Mouse (Mus musculus): ENCODE data around the gene Bfsp2. TPM values are rescaled to one million over a fixed set of nuclear protein-coding genes. Genes with fewer than 3 reads are reported as not detected.

The Bfsp2 gene
- polyA plus RNA-seq (2012; ENCODE audit: insufficient read depth, insufficient read length, low replicate concordance, missing spikeins): not detected in 2 replicates

GRCm38 (mm10) chr9:103480044-103480576 lies at the start of gene Bfsp2:
Bfsp2 (minus strand) TSS chr9:103480420.
- WGBS: 62% methylated on average over 9 of the region's 9 CpGs
- Histone ChIP-seq H3K27ac (ENCODE audit: insufficient read depth, low read depth, low read length) (no peak within 1 kb of the TSS), H3K4me1 (ENCODE audit: control insufficient read depth, insufficient read depth, low read length) (peaks cover 15% of the 10 kb centered on the region), H3K4me3 (ENCODE audit: insufficient read depth, low read depth, low read length) (no peak within 1 kb of the TSS)
- TF ChIP-seq POLR2A (IDR thresholded peaks at IDR 0.05; ENCODE audit: insufficient read depth, low read depth, low read length) (no peak), CTCF (IDR thresholded peaks at IDR 0.05; ENCODE audit: insufficient read depth, low read depth, low read length) (no peak)

GRCm38 (mm10) chr9:103525041-103525537 lies 44.9 kb upstream of the Bfsp2 start:
- Histone ChIP-seq H3K4me3 (ENCODE audit: insufficient read depth, low read depth, low read length) (no peak overlapping the region), H3K27ac (ENCODE audit: insufficient read depth, low read depth, low read length) (no peak overlapping the region), H3K4me1 (ENCODE audit: control insufficient read depth, insufficient read depth, low read length) (peaks cover 21% of the 10 kb centered on the region)
- 47% methylated on average over 10 of the region's 10 CpGs for WGBS
- no peak for TF ChIP-seq POLR2A (IDR thresholded peaks at IDR 0.05; ENCODE audit: insufficient read depth, low read depth, low read length)
- TF ChIP-seq CTCF (IDR thresholded peaks at IDR 0.05; ENCODE audit: insufficient read depth, low read depth, low read length): no peak

DNA sequence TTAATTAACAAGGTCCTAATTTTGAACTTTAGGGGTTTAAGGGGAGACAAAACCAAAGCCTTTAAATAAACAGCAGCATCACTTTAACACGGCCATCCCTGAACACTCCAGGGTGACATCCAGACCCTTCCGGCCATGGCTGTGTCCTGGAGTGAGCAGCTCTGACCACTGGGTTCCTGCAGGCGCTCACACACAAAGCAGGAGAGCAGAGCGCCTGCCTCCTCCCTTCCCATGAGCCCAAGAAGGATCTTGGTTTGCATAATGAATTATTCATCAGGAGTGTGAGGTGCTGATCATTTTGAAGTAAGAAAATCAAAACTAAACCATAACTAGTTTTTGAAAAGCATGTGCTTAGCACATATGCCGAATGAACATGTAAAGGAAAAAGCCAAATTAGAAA lies 44.4 kb upstream of the Bfsp2 start:
- TF ChIP-seq POLR2A (IDR thresholded peaks at IDR 0.05; ENCODE audit: insufficient read depth, low read depth, low read length) (no peak), CTCF (IDR thresholded peaks at IDR 0.05; ENCODE audit: insufficient read depth, low read depth, low read length) (no peak)
- Histone ChIP-seq H3K4me3 (ENCODE audit: insufficient read depth, low read depth, low read length) (no peak overlapping the region), H3K4me1 (ENCODE audit: control insufficient read depth, insufficient read depth, low read length) (peaks cover 21% of the 10 kb centered on the region), H3K27ac (ENCODE audit: insufficient read depth, low read depth, low read length) (no peak overlapping the region)
- WGBS: 69% methylated on average over 5 of the region's 5 CpGs

GRCm38 (mm10) chr9:103523742-103524403 lies 43.7 kb upstream of the Bfsp2 start:
- H3K4me1 ChIP-seq (ENCODE audit: control insufficient read depth, insufficient read depth, low read length): peaks cover 21% of the 10 kb centered on the region
- no peak overlapping the region for H3K4me3 ChIP-seq (ENCODE audit: insufficient read depth, low read depth, low read length)
- TF ChIP-seq CTCF (IDR thresholded peaks at IDR 0.05; ENCODE audit: insufficient read depth, low read depth, low read length) (no peak), POLR2A (IDR thresholded peaks at IDR 0.05; ENCODE audit: insufficient read depth, low read depth, low read length) (no peak)
- 41% methylated on average over 7 of the region's 7 CpGs for WGBS
- H3K27ac ChIP-seq (ENCODE audit: insufficient read depth, low read depth, low read length): no peak overlapping the region

DNA sequence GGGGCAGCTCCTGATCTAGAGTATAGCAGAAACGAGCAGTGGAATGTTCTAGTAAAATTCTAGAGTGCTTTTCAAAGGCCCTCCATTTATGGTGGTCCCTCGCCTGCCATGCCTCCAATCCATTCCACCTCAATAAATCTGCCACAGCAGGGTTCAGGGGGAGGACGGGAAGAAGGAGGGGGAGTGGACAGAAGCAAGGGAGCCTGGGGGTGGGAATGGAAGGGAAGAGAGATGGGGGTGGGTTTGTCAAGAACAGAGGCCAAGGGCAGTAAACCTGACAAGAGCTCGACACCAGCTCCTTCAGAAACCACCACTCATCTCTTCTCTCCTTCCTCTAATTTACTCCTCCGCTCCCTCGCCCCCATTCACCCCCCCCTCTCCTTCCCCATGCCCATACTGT lies 42.8 kb upstream of the Bfsp2 start:
- Histone ChIP-seq H3K4me1 (ENCODE audit: control insufficient read depth, insufficient read depth, low read length) (peaks cover 21% of the 10 kb centered on the region), H3K4me3 (ENCODE audit: insufficient read depth, low read depth, low read length) (no peak overlapping the region), H3K27ac (ENCODE audit: insufficient read depth, low read depth, low read length) (no peak overlapping the region)
- WGBS: 49% methylated on average over 6 of the region's 6 CpGs
- TF ChIP-seq POLR2A (IDR thresholded peaks at IDR 0.05; ENCODE audit: insufficient read depth, low read depth, low read length) (no peak), CTCF (IDR thresholded peaks at IDR 0.05; ENCODE audit: insufficient read depth, low read depth, low read length) (no peak)

DNA sequence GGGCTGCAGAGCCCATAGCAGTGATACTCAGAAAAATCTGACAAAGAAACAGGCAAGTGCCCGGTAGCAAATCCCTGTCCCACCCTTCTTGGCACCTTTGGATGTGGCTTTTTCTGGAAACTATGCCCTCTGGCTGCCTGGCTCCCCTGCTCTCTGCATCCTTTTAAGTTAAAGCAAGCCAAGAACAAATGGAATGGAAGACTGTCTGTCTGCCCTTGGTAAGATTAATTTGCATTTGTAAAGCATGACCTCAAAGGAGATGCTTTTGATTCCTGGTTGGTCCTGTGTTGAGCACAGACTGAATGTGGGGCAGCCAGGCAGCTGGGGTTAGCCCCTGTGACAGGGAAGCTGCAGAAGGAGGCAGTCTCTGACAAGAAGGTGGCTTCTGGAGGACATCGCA lies 33.7 kb upstream of the Bfsp2 start:
- Histone ChIP-seq H3K4me3 (ENCODE audit: insufficient read depth, low read depth, low read length) (no peak overlapping the region), H3K27ac (ENCODE audit: insufficient read depth, low read depth, low read length) (no peak overlapping the region), H3K4me1 (ENCODE audit: control insufficient read depth, insufficient read depth, low read length) (no peaks in the 10 kb centered on the region)
- 57% methylated on average over 2 of the region's 2 CpGs for WGBS
- no peak for TF ChIP-seq CTCF (IDR thresholded peaks at IDR 0.05; ENCODE audit: insufficient read depth, low read depth, low read length)
- TF ChIP-seq POLR2A (IDR thresholded peaks at IDR 0.05; ENCODE audit: insufficient read depth, low read depth, low read length): no peak

DNA sequence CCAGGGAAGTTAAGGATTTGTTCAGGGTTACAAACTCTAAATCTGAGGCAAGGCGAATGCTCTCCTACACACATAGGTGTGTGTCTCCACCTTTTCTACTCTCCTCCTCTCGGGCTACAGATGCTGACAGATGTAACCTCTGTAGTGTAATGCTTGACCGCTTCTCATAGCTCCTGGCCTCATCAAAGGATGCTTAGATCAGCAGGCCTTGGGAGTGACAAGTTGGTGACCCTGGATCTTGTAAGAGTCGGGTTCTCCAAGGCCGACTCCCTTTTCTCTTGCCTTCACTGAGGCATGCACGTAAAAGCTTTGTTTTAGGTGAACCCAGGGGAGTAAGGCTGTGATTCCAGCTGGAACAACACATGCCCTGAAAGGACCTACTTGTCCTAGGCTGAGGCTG lies 32.0 kb upstream of the Bfsp2 start:
- WGBS: 87% methylated on average over 6 of the region's 6 CpGs
- TF ChIP-seq CTCF (IDR thresholded peaks at IDR 0.05; ENCODE audit: insufficient read depth, low read depth, low read length) (no peak), POLR2A (IDR thresholded peaks at IDR 0.05; ENCODE audit: insufficient read depth, low read depth, low read length) (no peak)
- no peak overlapping the region for H3K4me3 ChIP-seq (ENCODE audit: insufficient read depth, low read depth, low read length)
- H3K27ac ChIP-seq (ENCODE audit: insufficient read depth, low read depth, low read length): no peak overlapping the region
- H3K4me1 ChIP-seq (ENCODE audit: control insufficient read depth, insufficient read depth, low read length): no peaks in the 10 kb centered on the region

- TF ChIP-seq POLR2A (IDR thresholded peaks at IDR 0.05; ENCODE audit: insufficient read depth, low read depth, low read length) (no peak), CTCF (IDR thresholded peaks at IDR 0.05; ENCODE audit: insufficient read depth, low read depth, low read length) (no peak)
- no peak overlapping the region for H3K4me3 ChIP-seq (ENCODE audit: insufficient read depth, low read depth, low read length)
- peaks cover 7% of the 10 kb centered on the region for H3K4me1 ChIP-seq (ENCODE audit: control insufficient read depth, insufficient read depth, low read length)
- no peak overlapping the region for H3K27ac ChIP-seq (ENCODE audit: insufficient read depth, low read depth, low read length)
- 90% methylated on average over 7 of the region's 7 CpGs for WGBS
Measured at GRCm38 (mm10) chr9:103506968-103507584, 26.9 kb upstream of the Bfsp2 start.

- peaks cover 17% of the 10 kb centered on the region for H3K4me1 ChIP-seq (ENCODE audit: control insufficient read depth, insufficient read depth, low read length)
Measured at GRCm38 (mm10) chr9:103505067-103505466, 24.8 kb upstream of the Bfsp2 start.

More at GRCm38 (mm10) chr9:103505067-103505466, 24.8 kb upstream of the Bfsp2 start:
- no peak overlapping the region for H3K27ac ChIP-seq (ENCODE audit: insufficient read depth, low read depth, low read length)
- H3K4me3 ChIP-seq (ENCODE audit: insufficient read depth, low read depth, low read length): no peak overlapping the region
- 77% methylated on average over 5 of the region's 5 CpGs for WGBS
- TF ChIP-seq POLR2A (IDR thresholded peaks at IDR 0.05; ENCODE audit: insufficient read depth, low read depth, low read length): no peak
- no peak for TF ChIP-seq CTCF (IDR thresholded peaks at IDR 0.05; ENCODE audit: insufficient read depth, low read depth, low read length)
